Comparison of ENCODE assay signal across 9 mouse cellular contexts in genomic region chr3:97524835-97525234, GRCm38 (mm10).
A peak's percentile ranks its signal among the peaks of the same experiment; 100 is the strongest.
DNase-seq lines count a peak whose midpoint lies in the region; ATAC-seq and TF ChIP-seq lines count a peak whose summit lies in the region.
"Had no signal": no experiment of that assay in that cellular context is flagged by ENCODE, and none has a peak within 500 bp of the region (broad histone marks: within the 10 kb centered on the region; RNA-seq: fewer than 3 reads in every experiment).

No protein-coding gene starts in this region.

- no peak overlapping the region for H3K9ac ChIP-seq in midbrain, embryonic 15.5 days
- no peak overlapping the region for H3K9ac ChIP-seq in midbrain, embryonic 11.5 days (ENCODE audit: low read length)

- TF ChIP-seq POLR2A in cortical plate, adult 2 months (IDR thresholded peaks at IDR 0.05; ENCODE audit: extremely low read depth, insufficient read depth, low read length) = no peak

- no peak overlapping the region for H3K27ac ChIP-seq in gastrocnemius, adult 2 months
- H3K27ac ChIP-seq in midbrain, embryonic 15.5 days = peak overlapping the region; percentile 50; the same call in 1 of the 2 replicates
- H3K27ac ChIP-seq in midbrain, embryonic 11.5 days (ENCODE audit: low read depth, low read length) = no peak overlapping the region
- H3K27ac ChIP-seq in cortical plate, adult 2 months (ENCODE audit: insufficient read depth, low read length) = no peak overlapping the region

- no peaks in the 10 kb centered on the region for H3K9me3 ChIP-seq in midbrain, embryonic 15.5 days
- H3K9me3 ChIP-seq in midbrain, embryonic 11.5 days (ENCODE audit: control insufficient read depth, low read length) = no peaks in the 10 kb centered on the region; the same call in 1 of the 2 replicates

- no peak overlapping the region for H3K4me3 ChIP-seq in gastrocnemius, adult 2 months
- H3K4me3 ChIP-seq in midbrain, embryonic 15.5 days = no peak overlapping the region
- no peak overlapping the region for H3K4me3 ChIP-seq in midbrain, embryonic 11.5 days (ENCODE audit: low read depth, low read length)
- H3K4me3 ChIP-seq in cortical plate, adult 2 months (ENCODE audit: insufficient read depth, low read length) = no peak overlapping the region
- H3K4me3 ChIP-seq: myocyte had no signal

- intact Hi-C loops in gastrocnemius, adult 2 months (cut with DNase I) = no loop called here
- intact Hi-C loops in gastrocnemius, postnatal 14 days (cut with DNase I; ENCODE audit: low total_unique reads) = no loop called here

- H3K27me3 ChIP-seq in midbrain, embryonic 15.5 days (replicated peaks) = no peaks in the 10 kb centered on the region
- H3K27me3 ChIP-seq in midbrain, embryonic 11.5 days (ENCODE audit: control insufficient read depth, insufficient read depth, low read length) = no peaks in the 10 kb centered on the region

- 85% methylated on average over 5 of the region's 5 CpGs for WGBS in midbrain, embryonic 15.5 days
- 81% methylated on average over 5 of the region's 5 CpGs for WGBS in midbrain, embryonic 11.5 days

- H3K36me3 ChIP-seq in midbrain, embryonic 15.5 days (replicated peaks) = no peaks in the 10 kb centered on the region
- H3K36me3 ChIP-seq in midbrain, embryonic 11.5 days (ENCODE audit: control insufficient read depth, insufficient read depth, low read length) = no peaks in the 10 kb centered on the region

- H3K4me2 ChIP-seq in midbrain, embryonic 15.5 days = no peak overlapping the region
- no peak overlapping the region for H3K4me2 ChIP-seq in midbrain, embryonic 11.5 days

- H3K4me1 ChIP-seq in midbrain, embryonic 15.5 days = peaks cover 27% of the 10 kb centered on the region
- H3K4me1 ChIP-seq in midbrain, embryonic 11.5 days (ENCODE audit: control insufficient read depth, insufficient read depth, low read length) = peaks cover 8% of the 10 kb centered on the region
- H3K4me1 ChIP-seq in cortical plate, adult 2 months (ENCODE audit: control insufficient read depth, insufficient read depth, low read length) = peaks cover 6% of the 10 kb centered on the region; the same call in 1 of the 2 replicates

- TF ChIP-seq CTCF in gastrocnemius, adult 2 months (IDR thresholded peaks at IDR 0.05) = peak; percentile 65
- peak; percentile 38; the same call in 1 of the 2 replicates for TF ChIP-seq CTCF in cortical plate, adult 2 months (IDR thresholded peaks at IDR 0.05; ENCODE audit: extremely low read depth, insufficient read depth, low read length)

- no peak for DNase-seq in gastrocnemius, adult 2 months
- DNase-seq in gastrocnemius, postnatal 14 days = no peak
- no peak for DNase-seq in midbrain, embryonic 11.5 days (ENCODE audit: low spot score, missing footprints)
- peak; percentile 35 for DNase-seq in testis, postnatal 14 days (ENCODE audit: low spot score)
- DNase-seq in layer of hippocampus, postnatal 10 days (ENCODE audit: low spot score in 2 of 2) = no peak
- DNase-seq in urinary bladder, postnatal 10 days (ENCODE audit: low spot score) = no peak

- ATAC-seq in midbrain, embryonic 15.5 days (replicated peaks) = no peak
- no peak for ATAC-seq in midbrain, embryonic 11.5 days (ENCODE audit: low FRiP score)
